Mouse (Mus musculus) CD4-positive, CD25-positive, alpha-beta regulatory T cell, adult 2 months (primary cell): Measurements from ENCODE around the gene Dcun1d2.
"Not testable (repeated sequence)": the region's sequence is repeated elsewhere in the genome, so short reads cannot be mapped to it uniquely, and the experiment has no call there.

Experiments used
- DNase-seq: peaks from one replicate; pipeline ENCODE4 v3.0.0-alpha.2; 2012; ENCODE audit warnings: low read depth, low spot score

The Dcun1d2 gene

GRCm38 (mm10) chr8:13287692-13288623 lies at the start of gene Dcun1d2, which contains the start of gene Tmco3:
Gene Dcun1d2, minus strand, starts transcription at chr8:13288131.
Gene Tmco3, plus strand, starts transcription at chr8:13288190.
- DNase-seq = peak; percentile 99

DNA sequence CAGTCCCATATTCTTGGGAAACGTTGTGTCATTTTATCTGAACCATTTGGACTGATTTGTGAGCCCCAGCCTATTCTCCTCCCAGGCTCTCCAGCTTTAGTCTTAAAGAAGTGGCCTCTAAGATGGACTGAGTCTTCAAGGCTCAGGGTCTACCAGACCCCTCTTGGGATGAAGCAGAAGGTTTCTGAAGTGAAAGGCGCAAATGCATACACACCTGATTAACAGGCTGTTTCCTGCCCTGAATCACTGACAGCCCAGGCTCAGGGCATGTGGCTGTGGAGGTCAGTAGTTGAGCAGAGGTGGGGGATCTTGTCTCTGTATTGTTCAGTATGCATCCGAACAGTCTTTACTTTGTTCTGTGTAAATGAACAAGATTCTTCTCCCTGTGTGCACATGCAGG lies 49.7 kb upstream of the Dcun1d2 start:
- no peak for DNase-seq

DNA sequence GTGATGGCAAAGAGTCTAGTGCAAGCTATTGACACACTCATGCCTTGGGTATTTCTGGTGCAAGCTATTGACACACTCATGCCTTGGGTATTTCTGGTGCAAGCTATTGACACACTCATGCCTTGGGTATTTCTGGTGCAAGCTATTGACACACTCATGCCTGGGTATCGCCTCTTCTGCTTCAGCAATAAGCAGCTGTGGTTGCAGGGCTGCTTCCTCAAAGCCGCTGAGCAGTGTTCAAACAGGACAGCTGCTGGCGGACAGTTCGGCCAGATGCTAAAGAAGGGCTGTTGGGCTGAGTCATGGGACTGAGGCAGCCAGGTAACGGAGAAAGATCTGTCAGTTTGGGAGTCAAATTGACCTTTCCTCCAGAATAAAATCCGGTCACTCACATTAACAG lies 49.3 kb upstream of the Dcun1d2 start:
- not testable (repeated sequence) for DNase-seq

DNA sequence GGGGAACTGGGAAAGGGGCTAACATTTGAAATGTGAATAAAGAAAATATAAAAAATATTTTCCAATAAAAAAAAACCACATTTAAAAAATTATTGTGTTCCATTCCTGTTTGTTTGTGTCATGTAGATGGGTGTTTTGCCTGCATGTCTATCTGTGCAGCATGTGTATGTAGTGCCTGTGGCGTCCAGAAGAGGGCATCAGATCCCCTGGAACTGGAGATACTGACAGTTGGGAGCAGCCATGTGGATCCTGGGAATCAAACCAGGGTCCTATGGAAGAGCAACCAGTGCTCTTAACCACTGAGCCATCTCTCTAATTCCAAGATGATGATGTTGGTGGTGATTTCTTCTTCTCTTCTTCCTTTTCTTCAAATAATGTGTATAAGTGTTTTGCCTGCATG lies 46.7 kb upstream of the Dcun1d2 start:
- no peak for DNase-seq

- peak; percentile 38 for DNase-seq
Measured at GRCm38 (mm10) chr8:13326598-13326997, 38.7 kb upstream of the Dcun1d2 start.

- no peak for DNase-seq
Measured at GRCm38 (mm10) chr8:13316671-13317070, 28.7 kb upstream of the Dcun1d2 start.

- DNase-seq = no peak
Measured at GRCm38 (mm10) chr8:13314922-13315321, 27.0 kb upstream of the Dcun1d2 start.

DNA sequence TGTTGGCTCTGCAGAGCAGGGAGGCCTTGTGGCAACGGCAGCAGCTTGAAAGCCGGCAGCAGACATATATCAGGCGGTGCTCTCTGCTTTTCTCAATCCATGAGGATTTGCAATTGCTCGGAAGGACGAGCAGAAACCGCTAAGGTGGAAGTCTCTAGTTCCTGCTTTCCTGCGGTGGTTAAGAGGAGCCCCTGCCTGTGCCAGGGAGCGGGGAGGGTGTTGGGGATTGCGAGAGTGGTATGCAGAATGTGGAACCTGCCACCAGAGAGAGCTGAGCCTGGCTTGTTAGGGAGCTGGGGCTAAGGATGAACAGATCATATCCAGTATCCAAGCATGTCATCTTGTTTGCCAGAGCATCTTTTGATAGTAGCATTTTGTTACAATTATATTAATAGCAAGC lies 19.0 kb upstream of the Dcun1d2 start:
- no peak for DNase-seq

- DNase-seq = no peak
Measured at GRCm38 (mm10) chr8:13306309-13306909, 18.5 kb upstream of the Dcun1d2 start.

DNA sequence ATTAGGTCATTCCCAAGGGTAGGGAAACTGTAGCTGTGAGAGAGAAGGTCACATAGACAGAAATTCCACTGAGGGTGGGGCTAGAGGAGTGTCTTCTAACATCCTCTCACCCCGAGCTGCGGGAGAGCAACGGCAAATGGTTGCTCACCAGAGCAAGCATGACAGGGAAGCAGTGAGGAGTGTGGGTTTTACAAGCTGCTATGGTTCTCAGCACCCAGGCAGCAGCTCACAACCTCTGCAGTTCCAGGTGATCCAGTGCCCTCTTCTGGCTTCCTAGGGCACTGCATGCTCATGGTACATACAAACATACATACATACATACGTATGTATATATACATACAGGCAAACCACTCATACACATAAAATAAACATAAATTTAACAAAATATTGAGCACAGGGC lies 18.0 kb upstream of the Dcun1d2 start:
- DNase-seq = no peak

- no peak for DNase-seq
Measured at GRCm38 (mm10) chr8:13305459-13305858, 17.5 kb upstream of the Dcun1d2 start.

- DNase-seq = no peak
Measured at GRCm38 (mm10) chr8:13301036-13301435, 13.1 kb upstream of the Dcun1d2 start.

DNA sequence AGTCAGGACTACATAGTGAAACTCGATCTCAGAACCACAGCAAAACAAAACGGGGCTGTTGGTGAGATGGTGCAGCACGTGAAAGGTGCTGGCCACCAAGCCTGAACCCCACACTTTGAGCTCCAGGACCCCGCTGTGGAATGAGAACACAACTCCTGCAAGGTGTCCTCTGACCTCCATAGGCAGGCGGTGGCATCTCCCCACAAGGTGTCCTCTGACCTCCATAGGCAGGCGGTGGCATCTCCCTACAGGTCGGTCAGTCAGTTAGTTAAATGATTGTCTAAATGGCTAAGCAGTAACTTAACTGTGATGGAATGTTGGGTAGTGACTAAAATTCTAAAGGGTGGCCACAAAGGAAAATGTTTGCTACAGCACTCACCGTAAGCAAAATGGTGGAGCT lies 11.6 kb upstream of the Dcun1d2 start:
- no peak for DNase-seq

- peak; percentile 53 for DNase-seq
Measured at GRCm38 (mm10) chr8:13293677-13294470, 5.9 kb upstream of the Dcun1d2 start.

- peak; percentile 89 for DNase-seq
Measured at GRCm38 (mm10) chr8:13292364-13292763, 4.4 kb upstream of the Dcun1d2 start.

GRCm38 (mm10) chr8:13288646-13289045 lies 715 bp upstream of the Dcun1d2 start:
- peak; percentile 16 for DNase-seq

DNA sequence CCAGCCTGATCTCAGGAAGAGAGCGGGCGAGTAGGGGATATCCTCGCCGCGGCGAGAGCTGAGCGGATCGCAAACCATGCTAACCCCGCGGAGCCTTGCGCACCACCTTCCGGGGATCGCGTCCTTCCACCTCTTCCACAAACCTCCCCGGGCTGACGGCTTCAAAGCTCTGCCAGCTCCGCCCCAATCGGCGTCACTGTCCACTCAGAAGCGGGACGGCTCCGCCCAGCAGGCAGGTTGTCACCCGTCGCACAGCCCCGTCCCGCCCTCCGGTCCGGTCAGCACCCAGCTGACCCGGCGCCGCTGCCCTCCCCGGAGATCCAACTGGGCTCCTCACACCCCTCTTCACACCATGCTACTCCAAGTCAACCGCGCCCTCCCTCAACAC lies 633 bp downstream of the Dcun1d2 start:
- DNase-seq = peak; percentile 87

DNA sequence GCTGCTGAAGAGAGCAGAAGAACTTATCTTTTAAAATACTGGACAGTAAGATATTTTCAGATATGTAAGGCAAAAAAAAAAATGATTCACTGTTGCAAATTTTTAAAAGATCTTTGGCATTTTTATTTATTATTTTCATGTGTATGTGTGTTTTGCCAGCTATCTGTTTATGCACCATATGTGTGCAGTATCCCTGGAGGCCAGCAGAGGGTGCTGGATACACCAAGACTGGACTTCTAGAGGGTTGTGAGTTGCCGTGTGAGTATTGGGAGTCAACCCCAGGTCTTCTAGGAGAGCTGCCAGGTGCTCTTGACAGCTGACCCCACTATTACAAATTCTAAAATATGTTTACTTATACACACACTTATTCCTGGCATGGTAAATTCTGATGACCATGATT lies 4.7 kb downstream of the Dcun1d2 start:
- peak; percentile 21 for DNase-seq

GRCm38 (mm10) chr8:13276941-13277447 lies 10.9 kb downstream of the Dcun1d2 start:
- no peak for DNase-seq

DNA sequence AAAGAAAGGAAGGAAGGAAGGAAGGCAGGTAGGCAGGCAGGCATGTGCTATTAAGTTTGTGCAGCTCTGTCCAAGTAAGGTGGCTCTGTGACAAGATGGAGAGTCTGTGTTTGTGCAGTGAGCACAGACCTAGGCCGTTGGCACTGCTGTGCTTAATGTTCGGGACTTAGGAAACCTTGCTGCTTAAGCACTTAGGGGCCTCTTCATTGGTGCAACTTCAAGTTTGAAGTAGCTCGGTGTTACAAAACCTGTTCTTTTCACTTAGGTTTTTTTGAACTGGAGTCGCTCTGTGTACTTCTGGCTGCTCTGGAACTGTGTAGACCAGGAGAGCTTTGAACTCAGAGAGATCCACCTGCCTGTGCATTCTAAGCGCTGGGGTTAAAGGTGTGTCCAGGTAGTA lies 15.1 kb downstream of the Dcun1d2 start:
- DNase-seq = no peak

DNA sequence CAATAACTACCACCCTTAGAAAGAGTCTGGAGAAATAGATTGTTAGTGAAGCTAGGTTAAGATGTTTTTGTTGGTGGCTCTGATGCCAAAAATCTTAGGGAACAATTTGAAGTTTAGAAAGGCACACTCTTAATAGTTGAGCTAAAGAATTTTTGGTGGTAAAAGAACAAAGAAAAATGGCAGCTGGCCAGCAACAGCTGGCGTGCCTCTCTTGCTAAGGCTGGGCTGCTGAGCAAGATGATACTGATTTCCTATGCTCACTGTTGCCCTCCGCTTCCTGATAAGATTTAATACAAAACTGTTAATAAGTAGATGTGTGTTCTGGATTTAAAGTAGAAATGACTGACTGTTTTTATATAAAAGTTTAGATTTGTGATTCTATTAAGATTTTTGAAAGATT lies 20.4 kb downstream of the Dcun1d2 start:
- no peak for DNase-seq

- peak; percentile 34 for DNase-seq
Measured at GRCm38 (mm10) chr8:13263376-13263775, 24.6 kb downstream of the Dcun1d2 start.
